Mouse (Mus musculus) left cerebral cortex, adult 8-10 months (tissue): Measurements from ENCODE around the gene Bcl2l2. TPM values are rescaled to one million over a fixed set of nuclear protein-coding genes. Genes with fewer than 3 reads are reported as not detected.
A peak's percentile ranks its signal among the peaks of the same experiment; 100 is the strongest.

ENCODE experiments used
- DNase-seq, 2 experiments: peaks; one replicate each; pipeline ENCODE4 v3.0.0; 2022; ENCODE audit warnings: low spot score in 2 of 2
- total RNA-seq, 4 experiments: library from RNA; stranded (reverse); gene quantifications; 2 replicates each; pipeline ENCODE4 v1.2.4; 2022

Gene Bcl2l2
- total RNA-seq, 4 experiments from 2014 or later = 127 to 134 (median 132) TPM

- DNase-seq = no peak
These were observed 9.0 kb downstream of the Bcl2l2 start, which contains the start of gene Pabpn1 for GRCm38 (mm10) chr14:54892200-54892599. Gene Pabpn1, plus strand, starts transcription at chr14:54892500.

GRCm38 (mm10) chr14:54893651-54894181 is 10.5 kb downstream of the Bcl2l2 start:
- DNase-seq = peak; percentile 97 to 100

- DNase-seq = peak in 1 of 2 experiments; percentile 49
These were observed 11.3 kb downstream of the Bcl2l2 start for GRCm38 (mm10) chr14:54894296-54895151.

- no peak for DNase-seq
These were observed 14.3 kb downstream of the Bcl2l2 start for GRCm38 (mm10) chr14:54897445-54897844.

- DNase-seq = peak in 1 of 2 experiments; percentile 58
These were observed 17.2 kb downstream of the Bcl2l2 start for GRCm38 (mm10) chr14:54900383-54900782.

GRCm38 (mm10) chr14:54903641-54904040 is 20.5 kb downstream of the Bcl2l2 start:
- no peak for DNase-seq

- no peak for DNase-seq
These were observed 25.5 kb downstream of the Bcl2l2 start for GRCm38 (mm10) chr14:54908682-54909081.

- no peak for DNase-seq
These were observed 29.1 kb downstream of the Bcl2l2 start for GRCm38 (mm10) chr14:54912109-54912850.

GRCm38 (mm10) chr14:54912886-54913285 is 29.7 kb downstream of the Bcl2l2 start, which contains the start of gene Slc22a17:
Gene Slc22a17, minus strand, starts transcription at chr14:54913132.
- peak; percentile 74 to 76 for DNase-seq

- DNase-seq = no peak
These were observed 30.2 kb downstream of the Bcl2l2 start for GRCm38 (mm10) chr14:54913343-54913742.

GRCm38 (mm10) chr14:54920076-54920685 is 37.0 kb downstream of the Bcl2l2 start:
- DNase-seq = no peak

GRCm38 (mm10) chr14:54924641-54925348 is 41.6 kb downstream of the Bcl2l2 start:
- no peak for DNase-seq

GRCm38 (mm10) chr14:54925349-54926342 is 42.5 kb downstream of the Bcl2l2 start, which contains the start of gene Efs:
Gene Efs, minus strand, starts transcription at chr14:54926126.
- DNase-seq = no peak

GRCm38 (mm10) chr14:54926401-54927158 is 43.4 kb downstream of the Bcl2l2 start:
- DNase-seq = no peak

GRCm38 (mm10) chr14:54927296-54927695 is 44.1 kb downstream of the Bcl2l2 start:
- no peak for DNase-seq

- DNase-seq = no peak
These were observed 46.6 kb downstream of the Bcl2l2 start for GRCm38 (mm10) chr14:54929801-54930200.

- DNase-seq = no peak
These were observed 47.3 kb downstream of the Bcl2l2 start for GRCm38 (mm10) chr14:54930431-54930830.

GRCm38 (mm10) chr14:54932645-54933150 is 49.5 kb downstream of the Bcl2l2 start, which contains the start of gene Il25:
Gene Il25, plus strand, starts transcription at chr14:54932695.
- no peak for DNase-seq
